Mouse (Mus musculus) intestine, postnatal 0 days (tissue): ENCODE data around the gene Astn1. TPM values are rescaled to one million over a fixed set of nuclear protein-coding genes. Genes with fewer than 3 reads are reported as not detected.

ENCODE experiments used
- ATAC-seq: fragments of 200-750 bp; cut with Nextera tagmentation; 2 replicates; pipeline ENCODE4 v1.8.0; 2017; ENCODE audit warnings: mild to moderate bottlenecking, moderate TSS enrichment, moderate library complexity
- H3K27ac ChIP-seq: fragments of 300-500 bp; sonication (generic); 2 replicates; pipeline ENCODE4 v1.5.1; 2014; ENCODE audit warnings: mild to moderate bottlenecking, low read depth, low read length, moderate library complexity
- H3K27me3 ChIP-seq: fragments of 300-500 bp; sonication (generic); replicated peaks from 2 replicates; pipeline ENCODE4 v1.6.1; 2014; ENCODE audit warnings: low read length, mixed read lengths; ENCODE audit not compliant: control insufficient read depth, insufficient read depth
- H3K36me3 ChIP-seq: fragments of 300-500 bp; sonication (generic); 2 replicates; pipeline ENCODE4 v1.6.1; 2014; ENCODE audit warnings: mild to moderate bottlenecking, moderate library complexity; ENCODE audit not compliant: control insufficient read depth, insufficient read depth
- H3K4me1 ChIP-seq: fragments of 300-500 bp; sonication (generic); replicated peaks from 2 replicates; pipeline ENCODE4 v1.6.1; 2014; ENCODE audit warnings: antibody characterized with exemption, low read length, mixed read lengths; ENCODE audit not compliant: control insufficient read depth, insufficient read depth
- H3K4me2 ChIP-seq: fragments of 300-500 bp; sonication (generic); replicated peaks from 2 replicates; pipeline ENCODE4 v1.6.1; 2014; ENCODE audit warnings: low read depth, mild to moderate bottlenecking, moderate library complexity
- H3K4me3 ChIP-seq: fragments of 300-500 bp; sonication (generic); 2 replicates; pipeline ENCODE4 v1.5.1; 2014; ENCODE audit warnings: low read depth, low read length
- H3K9ac ChIP-seq: fragments of 300-500 bp; sonication (generic); 2 replicates; pipeline ENCODE4 v1.6.1; 2014; ENCODE audit warnings: mild to moderate bottlenecking, low read depth, low read length
- H3K9me3 ChIP-seq: fragments of 300-500 bp; sonication (generic); 2 replicates; pipeline ENCODE4 v1.6.1; 2016; ENCODE audit warnings: mixed run types; ENCODE audit not compliant: control insufficient read depth
- CTCF ChIP-seq: sonication (generic); IDR thresholded peaks from 2 replicates; pipeline ENCODE4 v1.5.1; 2016; ENCODE audit warnings: low read depth, mild to moderate bottlenecking, control low read depth, antibody characterized with exemption, moderate library complexity
- WGBS: fragments of 180-500 bp; shearing (Covaris S2); extraction: QIAGEN DNeasy Blood & Tissue Kit; methylation state at CpG from one replicate; pipeline ENCODE4 v1.1.7; 2014; 5-methylcytosine and 5-hydroxymethylcytosine counted together
- polyA plus RNA-seq: library from polyadenylated mRNA; unstranded; fragments of >200 nt; fragmentation: Nextera tagmentation; extraction: Ambion mirVana; gene quantifications from 2 replicates; pipeline ENCODE4 v1.2.1, GENCODE M21; 2015

Astn1 gene
- polyA plus RNA-seq, 1 experiment from 2014 or later: 0.48 TPM

DNA sequence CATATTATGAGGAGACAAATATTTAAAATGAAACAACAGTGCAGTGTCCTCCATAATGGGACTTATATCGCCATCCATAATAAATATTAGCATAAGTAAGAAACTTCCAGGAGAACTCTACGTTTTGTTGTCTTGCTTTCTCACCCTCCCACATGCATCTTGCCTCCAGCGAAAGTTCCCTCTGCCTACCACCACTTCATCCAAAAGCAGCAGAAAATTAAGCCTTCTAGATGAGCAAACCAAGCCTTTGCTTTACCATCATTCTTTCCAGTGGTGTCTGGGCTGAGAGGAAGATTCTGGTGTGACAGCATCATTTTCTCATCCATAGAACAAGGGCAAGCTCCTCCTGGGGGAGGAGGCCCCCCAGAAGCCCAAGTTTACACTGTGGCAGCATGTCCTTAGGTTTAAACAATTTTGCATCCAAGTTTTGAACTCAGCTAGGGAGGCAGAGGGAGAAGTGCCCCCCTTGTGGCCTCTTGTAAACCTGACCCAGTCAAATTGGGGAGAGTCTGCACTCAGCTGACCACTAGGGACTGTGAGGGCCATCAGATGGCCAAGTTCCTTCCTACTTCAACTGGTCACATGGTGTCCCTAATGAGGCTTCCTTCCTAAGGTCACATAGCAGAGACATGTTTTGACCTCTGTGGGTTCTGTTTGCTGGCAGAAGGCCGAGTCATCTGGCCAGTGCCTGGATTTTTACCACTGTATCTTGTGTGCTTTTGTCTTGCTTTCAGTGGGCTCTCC, 147.2 kb downstream of the Astn1 start:
- no peak overlapping the region for H3K9ac ChIP-seq
- H3K4me3 ChIP-seq: no peak overlapping the region
- no peaks in the 10 kb centered on the region for H3K9me3 ChIP-seq
- no peaks in the 10 kb centered on the region for H3K27me3 ChIP-seq
- H3K4me1 ChIP-seq: no peaks in the 10 kb centered on the region
- 78% methylated on average over 4 of the region's 4 CpGs for WGBS
- no peak overlapping the region for H3K4me2 ChIP-seq
- no peaks in the 10 kb centered on the region for H3K36me3 ChIP-seq
- no peak for ATAC-seq
- H3K27ac ChIP-seq: no peak overlapping the region
- TF ChIP-seq CTCF: peak; percentile 27; the same call in 1 of the 2 replicates

DNA sequence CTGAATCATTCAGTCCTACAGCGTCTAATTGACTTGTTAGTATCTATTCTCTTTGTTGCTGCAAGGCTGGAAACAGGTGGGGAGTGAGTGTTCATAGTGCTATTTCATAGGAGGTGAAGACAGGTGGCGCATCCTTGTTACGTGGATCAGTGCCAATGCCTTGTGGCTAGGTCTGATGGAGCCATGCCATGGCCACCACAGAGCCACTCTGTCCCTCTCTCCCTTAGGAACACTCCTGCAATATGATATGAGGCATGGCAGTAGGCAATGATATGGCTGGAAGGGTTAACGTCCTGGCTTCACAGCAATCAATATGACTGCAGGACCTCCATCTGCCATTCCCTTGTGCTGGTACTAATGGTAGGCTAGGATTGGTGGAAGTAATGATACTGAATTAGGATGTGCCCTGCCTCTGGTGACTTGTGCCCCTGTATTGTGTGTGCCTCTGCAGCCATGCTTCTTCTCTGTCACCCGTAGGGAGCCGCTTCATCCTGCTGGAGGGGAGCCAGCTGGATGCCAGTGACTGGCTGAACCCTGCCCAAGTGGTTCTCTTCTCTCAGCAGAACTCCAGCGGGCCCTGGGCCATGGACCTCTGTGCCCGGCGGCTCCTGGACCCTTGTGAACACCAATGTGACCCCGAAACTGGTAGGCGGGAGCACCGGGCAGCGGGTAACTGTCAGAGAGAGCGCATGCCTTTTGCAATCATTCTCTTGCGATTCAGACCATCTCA, 148.6 kb downstream of the Astn1 start:
- Histone ChIP-seq H3K9me3 (no peaks in the 10 kb centered on the region), H3K27ac (no peak overlapping the region), H3K9ac (no peak overlapping the region), H3K36me3 (no peaks in the 10 kb centered on the region), H3K4me3 (no peak overlapping the region), H3K4me2 (no peak overlapping the region), H3K4me1 (no peaks in the 10 kb centered on the region), H3K27me3 (no peaks in the 10 kb centered on the region)
- TF ChIP-seq CTCF: no peak
- 92% methylated on average over 15 of the region's 15 CpGs for WGBS
- no peak for ATAC-seq

DNA sequence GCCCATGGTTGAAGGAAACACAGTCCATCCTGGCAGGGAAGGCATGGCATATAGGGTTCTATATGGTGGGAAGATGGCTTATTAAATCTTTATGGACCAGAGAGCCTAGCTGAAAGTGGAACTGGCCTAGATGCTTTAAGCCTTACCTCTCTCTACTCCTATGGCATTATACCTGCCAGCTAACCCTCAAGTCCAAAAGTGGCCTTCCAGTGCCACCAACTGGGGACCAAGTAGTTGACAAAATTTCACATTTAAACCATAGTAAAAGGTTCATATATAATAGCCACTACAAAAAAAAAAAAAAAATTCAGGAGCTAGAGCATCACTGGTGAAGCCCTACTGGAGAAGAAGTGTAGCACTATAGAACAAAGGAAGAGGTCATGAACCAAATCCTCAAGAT, 150.0 kb downstream of the Astn1 start:
- Histone ChIP-seq H3K27ac (no peak overlapping the region), H3K9ac (no peak overlapping the region), H3K4me1 (no peaks in the 10 kb centered on the region), H3K9me3 (no peaks in the 10 kb centered on the region), H3K27me3 (no peaks in the 10 kb centered on the region), H3K4me3 (no peak overlapping the region), H3K36me3 (no peaks in the 10 kb centered on the region), H3K4me2 (no peak overlapping the region)
- no peak for ATAC-seq
- no peak for TF ChIP-seq CTCF

DNA sequence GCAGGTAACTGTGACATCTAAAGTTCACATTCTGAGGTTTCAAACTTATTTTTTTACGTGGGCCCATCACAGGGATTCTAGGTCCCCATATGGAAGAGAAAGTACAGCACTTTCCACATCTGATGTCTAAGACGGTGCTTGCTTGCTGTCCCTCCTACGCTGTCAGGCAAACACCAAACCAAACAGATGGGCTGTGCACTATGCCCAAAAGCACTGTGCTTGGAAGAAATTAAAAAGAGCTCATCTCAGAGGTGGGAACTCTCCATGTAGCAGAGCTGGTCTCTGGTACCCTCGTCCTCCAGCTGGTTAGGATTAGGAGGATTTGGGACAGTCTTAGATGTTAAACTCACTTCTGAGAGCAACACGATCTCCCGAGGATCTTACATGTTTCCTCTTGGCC, 150.6 kb downstream of the Astn1 start:
- Histone ChIP-seq H3K4me2 (no peak overlapping the region), H3K36me3 (no peaks in the 10 kb centered on the region), H3K9ac (no peak overlapping the region), H3K4me1 (no peaks in the 10 kb centered on the region), H3K9me3 (no peaks in the 10 kb centered on the region), H3K4me3 (no peak overlapping the region), H3K27ac (no peak overlapping the region), H3K27me3 (no peaks in the 10 kb centered on the region)
- no peak for TF ChIP-seq CTCF
- no peak for ATAC-seq
- WGBS: 79% methylated on average over 6 of the region's 6 CpGs

DNA sequence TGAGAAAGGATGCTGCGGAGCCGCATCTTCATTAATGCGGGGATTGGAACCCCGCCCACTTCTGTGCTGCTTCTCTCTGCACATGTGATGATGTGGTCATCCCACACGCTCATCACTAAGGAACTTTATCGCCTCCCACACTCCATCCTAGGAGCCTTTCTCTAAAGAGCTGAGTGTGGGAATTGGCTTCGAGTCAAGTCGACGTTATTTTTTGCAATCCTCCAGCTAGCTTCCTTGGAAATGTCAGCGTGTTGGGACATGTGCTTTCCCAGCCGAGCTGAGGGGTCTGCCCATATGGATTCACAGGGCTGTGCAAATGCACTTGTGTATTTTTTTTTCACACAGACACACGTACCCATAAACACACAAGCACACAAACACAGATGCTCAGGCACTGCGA, 151.5 kb downstream of the Astn1 start:
- no peaks in the 10 kb centered on the region for H3K9me3 ChIP-seq
- H3K36me3 ChIP-seq: no peaks in the 10 kb centered on the region
- H3K4me3 ChIP-seq: no peak overlapping the region
- H3K27ac ChIP-seq: no peak overlapping the region
- no peak for TF ChIP-seq CTCF
- no peaks in the 10 kb centered on the region for H3K27me3 ChIP-seq
- no peaks in the 10 kb centered on the region for H3K4me1 ChIP-seq
- H3K9ac ChIP-seq: no peak overlapping the region
- H3K4me2 ChIP-seq: no peak overlapping the region
- ATAC-seq: no peak
- 82% methylated on average over 13 of the region's 13 CpGs for WGBS

DNA sequence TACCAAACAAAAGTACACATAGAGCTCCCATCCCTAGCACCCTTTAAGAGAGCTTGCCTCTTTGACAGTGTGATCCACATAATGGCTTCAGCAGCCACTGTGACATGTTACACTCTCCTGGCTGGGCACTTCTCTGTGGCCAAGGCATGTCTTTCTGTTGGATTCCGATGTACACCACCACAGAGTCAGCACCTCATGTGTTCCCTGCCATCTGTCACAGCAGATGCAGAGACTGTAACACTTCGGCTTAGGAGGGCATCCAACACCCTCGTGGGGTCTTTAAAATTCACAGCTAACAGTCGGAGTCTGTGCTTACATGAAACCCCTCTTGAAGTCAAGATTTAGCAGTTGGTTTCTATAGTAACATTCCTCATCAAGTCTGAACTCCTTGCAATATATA, 154.5 kb downstream of the Astn1 start:
- Histone ChIP-seq H3K9me3 (no peaks in the 10 kb centered on the region), H3K9ac (no peak overlapping the region), H3K36me3 (no peaks in the 10 kb centered on the region), H3K4me2 (no peak overlapping the region), H3K4me1 (no peaks in the 10 kb centered on the region), H3K27me3 (no peaks in the 10 kb centered on the region), H3K4me3 (no peak overlapping the region), H3K27ac (no peak overlapping the region)
- 84% methylated on average over 4 of the region's 4 CpGs for WGBS
- TF ChIP-seq CTCF: no peak
- ATAC-seq: no peak
